Mouse (Mus musculus): Measurements from ENCODE around the gene Gnat3.
"Not testable (repeated sequence)": the region's sequence is repeated elsewhere in the genome, so short reads cannot be mapped to it uniquely, and the experiment has no call there.

Gnat3 gene

DNA sequence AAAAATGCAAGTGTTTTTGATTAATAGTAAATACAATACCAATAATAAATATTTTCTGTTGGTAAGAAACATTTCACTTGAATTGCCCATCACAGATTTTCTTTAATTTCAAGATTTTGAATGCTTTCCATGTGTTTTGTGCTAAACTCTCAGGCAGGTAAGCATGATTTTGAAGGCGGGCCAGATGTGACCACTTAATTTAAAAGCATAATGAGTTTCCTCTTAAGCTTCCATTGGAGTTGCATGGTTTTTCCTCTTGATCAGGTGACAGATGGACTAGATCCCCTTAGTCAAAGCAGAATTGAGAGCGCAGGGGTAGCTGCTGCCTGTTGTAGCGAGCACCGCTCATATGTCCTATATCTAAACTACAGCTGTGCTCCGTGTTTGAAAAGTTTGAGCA lies at the start of gene Gnat3:
TSS of gene Gnat3 (plus strand) at position 301 of the 400 bp plus-strand sequence.
- no peak for DNase-seq (ENCODE audit: low spot score)

DNA sequence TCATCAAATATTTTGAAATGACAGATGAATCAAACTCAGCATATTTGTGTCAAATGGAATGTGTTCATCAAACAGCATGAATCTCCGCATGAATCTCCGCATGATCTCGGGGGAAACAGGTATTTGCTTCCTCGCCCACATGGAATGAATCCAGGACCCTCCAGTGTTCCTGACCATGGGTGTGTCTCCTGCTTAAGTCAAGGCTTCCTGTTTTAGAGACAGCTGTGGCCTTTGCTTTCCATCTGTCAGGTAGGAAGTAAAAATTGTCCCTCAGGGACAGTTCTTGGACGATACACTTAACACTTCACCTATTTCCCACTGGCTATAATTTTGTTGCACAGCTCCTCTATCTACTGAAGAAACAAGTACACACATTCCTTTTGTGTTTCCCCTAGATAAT lies 43.4 kb upstream of the Gnat3 start:
- DNase-seq (ENCODE audit: low spot score): no peak

DNA sequence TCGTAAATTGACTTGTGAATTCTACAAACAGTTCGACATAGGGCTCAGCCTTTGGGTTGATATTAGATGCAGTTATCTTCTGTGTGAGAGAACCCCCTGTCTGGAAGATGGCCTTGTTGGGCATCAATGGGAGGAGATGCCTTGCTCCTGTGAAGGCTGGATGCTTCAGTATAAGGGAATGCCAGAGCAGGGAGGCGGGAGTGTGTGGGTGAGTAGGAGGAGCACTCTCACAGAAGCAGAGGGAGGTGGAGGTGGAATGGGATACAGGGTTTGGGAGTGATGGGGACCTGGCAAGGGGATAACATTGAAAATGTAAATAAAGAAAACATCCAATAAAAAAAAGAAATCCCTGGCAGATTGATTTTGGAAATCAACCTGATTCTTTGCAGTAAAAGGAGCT lies 38.7 kb upstream of the Gnat3 start:
- no peak for DNase-seq (ENCODE audit: low spot score)

DNA sequence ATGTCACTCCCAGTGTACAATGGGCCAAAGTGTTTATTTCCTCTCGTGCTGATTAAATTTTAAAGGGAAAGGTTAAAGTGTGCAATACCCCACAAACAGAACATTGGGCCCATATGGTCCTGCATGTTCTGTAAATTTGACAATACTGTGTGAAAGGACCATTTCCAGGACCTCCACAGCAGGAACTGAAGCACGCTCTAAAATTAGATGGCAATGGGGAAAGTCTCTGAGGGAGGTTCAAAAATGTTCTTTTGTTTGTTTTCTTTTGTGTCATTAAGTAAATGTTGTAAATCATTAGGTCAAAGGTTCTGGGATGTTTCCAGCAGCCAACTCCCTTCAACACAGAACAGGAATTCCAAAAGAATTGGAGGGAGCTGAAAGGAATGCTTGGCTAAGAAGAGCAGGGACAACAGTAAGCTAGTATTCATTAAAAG lies 38.2 kb upstream of the Gnat3 start:
- DNase-seq (ENCODE audit: low spot score): no peak

DNA sequence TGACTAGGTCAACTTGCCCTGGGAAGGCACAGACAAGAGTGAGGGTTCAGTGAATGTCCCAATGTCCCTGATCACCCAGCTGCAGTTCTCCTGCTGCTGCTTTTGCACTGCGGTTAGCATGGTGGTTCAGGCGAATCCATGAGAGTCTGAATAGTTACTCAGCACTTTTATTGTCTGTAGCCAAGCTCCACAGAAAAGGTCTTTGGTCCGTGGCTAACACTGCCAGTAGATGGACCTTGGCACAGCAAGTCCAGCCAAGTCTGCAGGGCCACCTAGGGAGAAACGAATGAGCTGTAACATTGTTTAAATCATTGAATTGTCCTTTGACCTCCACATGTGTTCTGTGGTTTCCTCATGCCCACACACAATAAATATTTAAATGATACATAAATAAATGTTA lies 33.9 kb upstream of the Gnat3 start:
- DNase-seq (ENCODE audit: low spot score): no peak

DNA sequence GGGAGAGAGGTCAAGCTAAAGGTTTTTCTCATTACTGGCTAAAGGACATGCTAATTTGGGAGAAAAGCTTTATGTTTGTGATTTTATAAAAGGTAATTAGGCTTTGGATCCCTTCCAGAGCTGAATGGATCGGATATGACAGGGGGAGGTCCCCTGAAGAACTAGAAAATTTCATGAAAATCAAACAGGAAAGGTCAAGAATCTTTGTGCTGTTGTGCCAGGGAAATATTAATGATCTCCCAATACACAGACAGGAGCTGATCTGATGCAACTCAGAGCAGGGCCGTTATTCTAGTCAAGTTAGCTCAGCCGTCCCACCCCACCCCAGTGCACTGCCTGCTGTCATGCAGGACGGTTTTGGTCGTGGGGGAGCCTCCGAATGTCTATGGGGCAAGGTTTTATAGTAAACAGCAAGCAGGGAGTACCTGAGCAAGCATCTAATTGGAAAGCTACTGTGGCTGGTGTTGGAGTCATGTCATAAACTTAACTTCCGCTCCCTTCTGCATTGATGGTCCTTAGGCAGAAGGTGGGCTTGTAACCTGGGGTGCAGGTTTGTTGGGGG lies 33.3 kb upstream of the Gnat3 start:
- DNase-seq (ENCODE audit: low spot score): no peak

DNA sequence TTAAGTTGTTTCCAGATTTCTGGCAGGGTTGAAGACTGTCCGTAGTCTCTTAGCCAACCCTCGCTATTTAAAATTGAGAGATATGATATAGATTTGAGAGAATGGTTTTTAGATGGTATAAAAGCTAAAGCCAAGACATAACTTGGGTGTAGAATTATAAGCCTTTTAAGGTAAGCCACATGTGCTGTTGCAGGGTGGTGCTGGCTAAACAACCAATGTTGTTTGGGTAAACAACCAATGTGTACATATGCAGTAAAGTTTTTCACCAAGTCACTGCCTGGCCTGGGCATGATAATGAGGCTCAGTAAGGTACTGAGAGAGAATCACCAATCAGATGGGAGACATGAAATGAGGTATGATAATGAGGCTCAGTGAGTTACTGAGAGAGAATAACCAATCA lies 30.8 kb upstream of the Gnat3 start:
- DNase-seq (ENCODE audit: low spot score): not testable (repeated sequence)

DNA sequence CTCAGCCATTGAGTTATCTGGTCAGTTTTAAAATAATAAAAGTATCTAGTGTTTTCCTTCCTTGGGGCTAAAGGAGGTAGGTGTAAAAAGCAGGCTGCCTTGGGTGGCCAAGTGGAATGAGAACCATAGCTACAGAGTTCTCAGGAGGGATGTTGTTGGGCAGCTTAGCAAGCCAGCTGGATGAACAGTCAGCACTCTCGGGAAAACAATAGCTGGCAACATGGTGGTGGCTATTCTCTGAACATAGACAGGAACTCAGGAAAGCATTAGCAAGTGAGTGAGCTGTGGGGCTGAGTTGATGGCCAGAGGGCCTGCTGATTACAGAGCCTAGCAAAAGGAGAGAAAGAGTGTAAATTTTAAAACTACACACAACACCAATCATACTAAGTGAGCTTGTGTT lies 27.8 kb upstream of the Gnat3 start:
- DNase-seq (ENCODE audit: low spot score): no peak

DNA sequence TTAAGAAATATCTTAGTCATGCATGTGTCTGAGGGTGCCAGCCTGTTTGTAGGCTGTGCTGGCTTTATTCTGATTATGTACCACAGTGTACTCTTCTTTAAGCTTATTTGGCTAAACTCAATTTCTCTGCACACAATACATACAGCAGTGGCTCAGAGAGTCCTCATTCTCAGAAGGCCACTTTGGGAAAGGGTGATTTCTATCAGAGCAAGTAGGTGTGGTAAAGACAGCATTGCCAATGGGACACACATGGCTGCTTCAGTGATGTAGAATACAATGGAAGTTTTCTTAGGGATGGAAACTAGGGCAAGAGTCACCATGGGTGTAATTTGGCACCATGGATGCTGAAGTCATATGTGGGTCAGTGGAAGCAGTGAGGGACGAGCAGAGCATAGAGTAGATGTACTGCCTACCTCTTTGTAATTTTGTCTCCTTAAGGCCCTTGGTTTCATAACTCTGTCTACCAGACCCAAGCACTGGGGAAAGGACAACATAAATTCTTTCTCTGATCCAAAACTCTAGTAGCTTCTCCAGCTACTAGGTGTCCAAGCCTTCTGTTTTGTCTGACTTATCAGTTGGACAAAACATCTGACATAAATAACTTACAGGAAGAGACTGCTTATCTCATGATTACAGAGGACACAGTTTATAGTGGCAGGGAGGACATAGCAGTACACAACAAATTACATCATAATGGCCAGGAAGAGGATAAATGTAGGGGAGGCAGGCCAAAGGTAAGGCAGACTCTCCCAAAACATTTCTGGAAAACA lies 24.0 kb upstream of the Gnat3 start:
- no peak for DNase-seq (ENCODE audit: low spot score)

DNA sequence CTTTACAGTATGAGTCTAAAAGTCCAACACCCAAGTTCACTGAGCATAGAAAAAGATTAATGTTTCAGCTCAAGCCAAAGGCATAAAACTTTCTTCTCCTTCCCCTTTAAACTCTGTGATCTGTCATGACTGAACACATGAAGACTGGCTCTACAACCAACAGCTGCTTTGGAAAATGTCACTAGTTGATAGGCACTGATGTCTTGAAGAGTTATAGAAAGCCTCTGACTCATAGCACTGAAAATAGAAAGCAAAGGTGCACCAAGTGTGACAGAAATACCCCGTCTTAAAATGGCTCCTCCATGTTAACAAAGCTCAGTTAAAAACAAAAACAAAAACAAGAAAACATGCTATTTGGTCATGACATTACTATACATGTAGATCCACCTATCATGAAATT lies 5.9 kb upstream of the Gnat3 start:
- no peak for DNase-seq (ENCODE audit: low spot score)

DNA sequence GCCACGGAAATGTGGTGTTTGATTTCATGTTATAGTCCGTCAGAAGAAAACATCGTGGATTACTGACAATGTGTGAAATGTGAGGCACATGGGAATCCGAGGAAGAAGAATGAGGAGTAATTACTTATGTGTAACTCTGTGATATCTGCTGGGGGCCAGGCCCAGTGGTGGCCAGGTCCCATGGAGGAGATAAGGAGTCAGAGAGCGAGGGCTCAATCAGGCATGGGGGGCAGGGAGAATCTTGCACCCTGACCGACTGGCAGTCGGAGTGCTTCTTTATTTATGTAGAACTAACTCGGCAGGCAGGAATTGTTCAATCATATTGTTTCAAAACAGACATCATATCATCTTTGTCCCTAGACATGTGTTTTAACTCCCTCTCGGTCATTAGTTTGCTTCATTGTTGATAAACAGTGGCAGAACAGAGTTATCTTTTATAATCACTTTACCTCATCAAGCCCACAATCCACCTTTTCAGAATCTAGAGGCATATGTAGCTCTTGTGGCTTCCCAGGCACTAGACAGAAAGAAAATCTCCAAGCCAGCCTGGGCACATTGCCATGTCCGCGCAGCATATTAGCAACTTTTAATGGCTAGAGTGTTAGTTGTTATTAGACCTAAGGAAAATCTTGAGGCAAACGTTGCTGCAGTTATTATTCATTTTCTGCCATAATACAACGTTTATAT lies 7.5 kb downstream of the Gnat3 start:
- DNase-seq (ENCODE audit: low spot score): no peak

DNA sequence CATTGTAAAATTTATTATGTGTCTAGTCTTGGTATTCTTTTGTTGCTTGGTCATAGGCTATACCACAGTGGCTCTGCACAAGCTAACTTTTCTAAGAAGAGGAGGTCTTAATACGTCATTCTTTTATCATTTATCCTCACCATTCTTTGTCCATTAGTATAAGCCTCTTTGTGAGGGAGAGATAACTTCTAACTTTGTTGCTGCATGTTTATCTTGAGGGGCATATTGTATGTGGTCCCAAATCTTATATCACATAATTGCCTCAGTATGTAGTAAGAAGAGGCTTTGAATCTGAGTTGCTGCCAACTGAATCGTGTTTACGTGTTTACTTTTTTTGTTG lies 8.0 kb downstream of the Gnat3 start:
- no peak for DNase-seq (ENCODE audit: low spot score)

DNA sequence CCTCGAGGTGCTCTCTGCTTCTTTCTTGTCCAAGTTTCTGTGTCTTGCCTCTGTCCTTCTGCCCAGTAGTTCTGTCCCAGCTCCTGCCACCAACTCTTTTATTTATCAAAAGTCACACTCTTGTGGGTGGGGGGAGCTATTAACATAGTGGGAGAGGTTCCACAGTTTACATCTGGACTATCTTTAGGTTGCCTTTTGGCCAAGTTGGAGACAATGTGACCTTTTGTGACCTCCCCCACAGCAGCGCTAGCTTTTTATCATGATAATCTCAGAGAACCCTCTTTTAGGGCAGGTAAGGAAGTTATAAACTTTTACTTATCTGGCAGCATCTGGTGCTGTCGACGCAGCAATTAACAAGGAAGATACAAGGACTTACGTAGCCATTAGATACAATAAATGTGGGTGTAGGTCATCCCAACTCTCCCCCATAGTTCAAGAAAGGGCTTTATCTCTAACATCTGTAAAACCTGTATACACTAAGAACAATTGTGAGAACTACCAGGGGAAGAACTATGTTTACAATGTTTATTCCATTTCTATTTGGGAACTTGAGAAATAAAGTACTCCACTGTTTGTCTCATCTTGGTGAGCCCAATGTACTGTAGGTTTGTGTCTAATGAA lies 18.3 kb downstream of the Gnat3 start:
- DNase-seq (ENCODE audit: low spot score): no peak

DNA sequence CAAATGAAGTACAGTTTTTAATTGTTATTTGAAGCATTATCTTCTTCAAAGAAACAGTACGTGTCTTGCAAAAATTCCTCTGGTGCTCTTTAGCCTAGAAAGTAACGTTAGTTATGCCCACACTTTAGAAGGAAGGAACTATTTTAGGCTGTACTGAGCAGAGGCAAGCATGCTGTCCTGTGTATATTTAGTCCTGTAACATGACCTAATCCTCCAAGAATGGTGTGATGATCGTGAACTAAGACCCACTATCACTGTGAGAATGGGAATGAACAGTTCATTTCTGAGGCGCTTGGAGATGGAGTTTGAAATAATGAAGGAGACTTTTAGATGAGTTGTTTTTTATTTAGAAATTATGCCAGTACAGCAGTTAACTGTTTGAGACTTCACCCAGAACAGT lies 20.4 kb downstream of the Gnat3 start:
- DNase-seq (ENCODE audit: low spot score): no peak

DNA sequence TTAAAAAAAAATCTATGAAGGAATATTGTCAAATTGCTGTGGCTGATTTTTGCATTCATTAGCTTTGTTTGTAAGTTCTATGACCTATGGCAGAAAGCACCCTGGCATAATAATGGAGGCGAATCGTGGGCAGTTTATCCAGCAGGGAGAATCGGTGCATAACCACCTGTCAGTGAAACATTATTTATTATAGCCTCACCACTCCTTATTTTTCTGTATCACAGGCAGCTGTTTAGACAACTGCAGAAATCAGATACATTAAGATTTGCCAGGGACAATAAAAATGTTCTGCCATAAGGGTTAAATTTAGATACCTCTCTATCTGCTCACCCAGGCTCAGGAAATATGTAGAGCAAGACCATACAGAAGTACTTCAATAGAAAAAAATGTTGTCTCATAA lies 22.2 kb downstream of the Gnat3 start:
- DNase-seq (ENCODE audit: low spot score): no peak

DNA sequence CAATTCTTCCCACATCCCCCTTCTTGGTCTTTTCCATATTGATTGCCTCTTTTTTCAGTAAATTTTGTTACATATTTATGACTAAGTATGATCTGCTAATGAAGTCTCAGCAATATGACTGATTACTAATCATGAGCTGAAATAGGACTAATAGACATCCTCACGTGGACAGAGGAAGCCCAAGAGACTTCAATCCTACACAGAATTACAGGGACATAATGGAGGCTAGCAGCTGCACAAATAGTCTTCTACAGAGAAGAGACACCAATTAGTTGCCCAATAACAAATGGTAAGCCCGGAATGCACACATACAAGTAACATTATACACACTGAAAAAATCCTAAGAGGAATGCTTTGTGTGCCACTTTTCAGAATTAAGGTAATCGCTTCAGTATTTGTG lies 24.3 kb downstream of the Gnat3 start:
- no peak for DNase-seq (ENCODE audit: low spot score)

DNA sequence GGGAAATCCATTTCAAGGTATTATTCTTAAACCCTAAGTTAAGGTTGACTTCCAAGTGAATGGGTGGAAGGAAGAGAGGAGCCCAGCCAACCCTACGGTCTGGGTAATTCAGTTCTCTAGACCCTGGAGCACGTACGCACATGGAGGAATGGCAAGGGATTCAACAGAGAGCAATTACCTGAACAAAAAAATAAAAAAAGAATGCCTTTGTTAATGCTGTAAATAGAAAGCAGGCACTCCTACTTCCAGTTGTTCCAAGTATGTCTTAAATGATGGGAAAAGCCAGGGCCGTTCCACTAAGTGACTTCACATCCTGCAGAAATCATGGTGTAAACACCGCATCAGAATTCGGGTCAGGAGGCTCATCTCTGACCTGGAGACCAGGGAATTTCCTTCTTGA lies 28.3 kb downstream of the Gnat3 start:
- no peak for DNase-seq (ENCODE audit: low spot score)

DNA sequence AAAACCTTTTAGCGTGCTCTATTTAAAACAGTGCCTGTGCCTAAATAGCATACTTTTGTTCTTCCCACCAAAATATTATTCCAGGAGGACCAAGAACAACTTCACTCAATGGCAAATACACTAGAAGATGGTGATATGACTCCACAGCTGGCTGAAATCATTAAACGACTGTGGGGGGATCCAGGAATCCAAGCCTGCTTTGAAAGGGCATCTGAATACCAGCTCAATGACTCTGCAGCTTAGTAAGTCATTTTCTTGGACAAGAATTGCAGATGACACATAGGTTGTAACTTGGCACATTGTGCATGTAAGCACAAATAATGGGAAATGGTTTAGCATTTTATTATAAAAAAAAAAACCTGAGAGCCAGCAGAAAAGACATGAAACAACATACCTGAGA lies 37.2 kb downstream of the Gnat3 start:
- DNase-seq (ENCODE audit: low spot score): no peak

DNA sequence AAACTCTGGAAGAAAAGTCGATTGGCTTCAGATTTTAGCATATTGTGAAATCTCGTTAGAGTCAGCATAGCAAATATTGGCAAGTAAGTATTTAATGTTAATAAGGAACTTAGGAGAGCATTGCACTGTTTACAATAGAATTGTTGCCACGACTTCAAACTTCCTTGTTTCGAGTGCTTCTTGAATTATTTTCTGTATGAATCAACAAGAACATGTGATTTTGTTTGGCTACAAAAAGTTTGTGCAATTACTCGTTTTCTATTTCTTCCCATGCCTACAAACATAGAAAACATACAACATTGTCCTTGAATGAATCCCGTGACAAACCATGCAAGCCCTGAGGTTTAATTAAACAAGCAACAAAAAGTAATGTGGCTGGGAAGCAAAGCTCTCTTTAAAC lies 37.8 kb downstream of the Gnat3 start:
- DNase-seq (ENCODE audit: low spot score): no peak

DNA sequence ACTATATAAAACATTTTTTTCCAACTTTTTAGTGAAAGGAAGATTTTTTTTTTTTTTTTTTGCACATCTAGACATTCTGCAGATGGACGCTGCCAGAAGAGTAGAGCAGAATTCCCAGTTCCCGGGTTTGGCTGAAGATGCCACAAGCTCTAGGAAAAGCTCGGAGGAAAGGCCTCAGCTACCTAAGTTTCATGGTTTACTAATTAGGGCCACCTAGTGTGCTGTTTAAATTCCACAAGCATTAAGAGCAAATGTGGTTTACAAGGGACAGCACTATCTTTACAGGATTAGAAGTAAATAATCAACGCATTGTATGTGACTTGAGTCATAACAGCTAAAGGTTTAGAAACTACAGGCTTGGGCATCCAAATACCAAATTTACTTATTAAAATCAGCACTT lies 39.3 kb downstream of the Gnat3 start:
- DNase-seq (ENCODE audit: low spot score): no peak

DNA sequence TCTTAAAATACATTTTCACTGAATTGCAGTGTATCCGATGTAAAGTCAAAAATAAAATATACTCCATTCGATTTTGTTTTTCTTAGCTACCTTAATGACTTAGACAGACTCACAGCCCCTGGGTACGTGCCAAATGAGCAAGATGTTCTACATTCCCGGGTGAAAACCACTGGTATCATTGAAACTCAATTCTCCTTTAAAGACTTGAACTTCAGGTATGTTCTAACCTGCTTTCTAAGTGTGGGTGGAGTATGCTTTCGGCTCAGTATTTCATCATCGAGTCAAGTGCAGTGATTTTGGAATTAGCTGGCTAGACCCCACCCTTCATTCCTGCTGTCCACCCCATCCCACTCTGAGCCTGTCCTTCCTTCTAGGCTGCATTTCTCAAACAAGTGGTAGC lies 41.3 kb downstream of the Gnat3 start:
- DNase-seq (ENCODE audit: low spot score): no peak

DNA sequence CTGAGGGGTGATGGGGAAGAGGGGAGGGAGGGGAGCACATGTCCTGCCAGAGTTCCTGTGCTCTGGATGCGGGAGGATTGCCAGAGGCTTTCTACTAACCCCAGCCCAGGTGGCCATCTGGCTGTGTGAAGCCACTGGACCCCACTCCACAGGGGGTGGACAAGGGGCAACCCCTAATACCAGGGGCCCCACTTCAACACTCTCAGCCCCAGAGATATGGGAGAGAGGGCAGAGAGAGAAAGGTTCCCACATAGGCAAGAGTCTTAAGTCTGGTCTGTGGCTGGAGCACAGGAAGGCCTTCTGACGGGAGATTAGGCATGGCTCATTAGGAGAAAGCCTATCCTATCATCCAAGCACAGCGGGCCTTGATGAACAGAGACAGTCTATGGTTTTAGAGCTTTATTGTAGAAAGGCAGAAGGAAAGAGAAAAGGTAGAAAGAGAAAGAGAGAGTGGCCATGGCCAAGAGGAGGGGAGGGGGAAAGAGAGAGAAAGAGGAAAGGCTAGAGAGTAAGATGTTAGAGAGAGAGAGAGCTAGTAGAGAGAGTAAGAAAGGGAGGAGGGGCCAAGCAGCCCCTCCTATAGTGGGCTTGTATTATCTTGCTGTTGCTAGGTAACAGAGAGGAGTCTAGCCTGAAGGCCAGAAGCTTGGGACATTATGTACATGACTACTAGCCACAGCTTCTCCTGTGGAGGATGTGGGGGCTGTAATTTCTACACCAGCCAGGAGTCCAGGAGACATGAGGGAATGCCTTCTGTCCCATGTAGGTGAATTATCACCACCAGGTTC lies 42.7 kb downstream of the Gnat3 start:
- no peak for DNase-seq (ENCODE audit: low spot score)
